Mouse (Mus musculus): ENCODE results near the gene Crb1. TPM values are rescaled to one million over a fixed set of nuclear protein-coding genes. Genes with fewer than 3 reads are reported as not detected.

The Crb1 gene
- total RNA-seq (2023; ENCODE audit: inconsistent age): not detected in 4 replicates

DNA sequence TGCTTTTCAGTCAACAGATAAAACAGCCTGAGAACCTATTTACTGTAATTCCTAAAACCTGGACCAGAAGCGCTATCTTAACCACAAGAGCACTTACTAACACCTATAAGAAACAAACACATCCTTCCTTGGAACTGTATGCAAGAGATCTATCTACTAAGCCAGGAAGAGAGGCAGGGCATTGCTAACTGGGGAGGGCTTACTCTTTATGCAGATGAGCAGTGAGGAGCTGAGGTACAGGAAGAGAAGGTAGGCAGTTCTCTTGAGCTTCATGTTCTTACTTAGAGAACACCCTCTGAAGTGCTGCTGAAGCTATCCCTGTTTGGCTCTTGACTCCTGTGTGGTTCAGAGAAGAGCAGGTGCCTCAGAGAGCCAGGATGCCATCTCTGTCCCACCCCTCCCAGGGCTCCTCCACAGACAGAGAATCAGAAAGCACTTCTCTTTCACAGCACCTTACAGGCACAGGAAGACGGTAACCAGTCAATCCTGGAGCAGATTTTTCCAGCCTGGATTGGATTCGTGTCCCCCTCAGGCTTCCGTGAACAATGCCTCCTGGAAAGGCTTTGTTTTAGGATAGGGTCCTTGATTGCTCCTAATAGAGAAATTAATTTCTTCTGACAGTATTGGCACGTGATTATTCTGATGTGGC is at the start of gene Crb1:
Gene Crb1 (minus strand): TSS at position 463 of the 649 bp plus-strand sequence.

DNA sequence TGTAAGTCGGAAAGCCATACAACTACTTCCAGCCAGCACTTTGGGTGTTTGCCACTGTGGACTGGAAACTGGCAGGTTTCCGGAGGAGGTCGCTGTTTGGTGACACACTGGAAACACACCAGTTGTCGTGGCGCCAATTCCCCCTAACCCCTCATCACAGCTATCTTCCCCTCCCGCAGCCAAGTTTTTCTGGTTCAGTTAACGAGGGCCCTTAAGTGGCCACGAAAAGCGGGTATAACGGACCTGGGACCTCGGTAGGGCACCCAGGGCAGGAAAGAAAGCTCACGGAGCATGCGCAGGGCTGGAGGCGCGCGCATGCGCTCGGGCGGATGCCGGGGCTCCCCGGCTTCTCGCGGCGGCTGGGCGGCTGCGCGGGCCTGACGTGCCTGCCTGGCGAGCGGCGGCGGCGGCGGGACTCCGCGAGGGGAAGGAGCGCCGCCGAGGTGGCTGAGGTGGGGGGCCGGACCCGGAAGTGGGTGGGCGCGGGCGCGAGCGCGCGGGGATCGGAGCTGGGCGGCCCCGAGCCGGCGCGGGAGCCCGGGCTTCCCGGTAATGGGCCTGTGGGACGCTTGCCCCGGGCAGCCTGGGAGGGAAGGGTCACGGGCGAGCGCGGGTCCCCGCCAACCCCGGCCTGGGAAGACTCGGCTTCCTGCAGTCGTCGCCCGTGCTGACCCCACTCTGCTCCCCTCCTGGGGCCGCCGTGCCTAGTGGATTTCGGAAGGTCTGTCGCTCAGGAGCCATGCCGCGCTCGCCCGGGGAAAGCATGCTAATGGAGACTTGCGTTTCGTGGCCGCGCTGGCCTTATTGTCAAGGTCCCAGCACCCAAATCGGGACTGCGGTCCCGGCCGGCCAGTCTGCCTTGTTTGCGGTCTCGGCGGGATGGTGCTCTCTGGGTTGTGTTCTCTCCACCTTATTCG is 45.2 kb upstream of the Crb1 start, which contains the start of gene Zbtb41:
Gene Zbtb41 (plus strand): TSS at position 414 of the 917 bp plus-strand sequence.

Other genes starting within 250 kb of the Crb1 start
- gene Zbtb41, start 45.2 kb upstream of the Crb1 start, total RNA-seq (2023; ENCODE audit: inconsistent age): 27.2 to 30.9 TPM (median 28.6 TPM) in 4 replicates
- gene Aspm, start 77.7 kb upstream of the Crb1 start, total RNA-seq (2023; ENCODE audit: inconsistent age): 4.2 to 6.2 TPM (median 5.1 TPM) in 4 replicates
- gene F13b, start 124.6 kb upstream of the Crb1 start, total RNA-seq (2023; ENCODE audit: inconsistent age): not detected in 4 replicates
- gene Cfhr1, start 183.2 kb upstream of the Crb1 start, total RNA-seq (2023; ENCODE audit: inconsistent age): not detected in 4 replicates

Measured in B cell, adult (primary cell).